Mouse (Mus musculus): ENCODE data around the gene Kcmf1. TPM values are rescaled to one million over a fixed set of nuclear protein-coding genes. Genes with fewer than 3 reads are reported as not detected.
A peak's percentile ranks its signal among the peaks of the same experiment; 100 is the strongest.

Gene Kcmf1
- polyA plus RNA-seq, 1 experiment: 175 TPM

GRCm38 (mm10) chr6:72923381-72923780 is 23.6 kb upstream of the Kcmf1 start:
- H3K27ac ChIP-seq (ENCODE audit: insufficient read depth, low read length): no peak overlapping the region
- H3K9ac ChIP-seq (ENCODE audit: low read depth, poor library complexity, severe bottlenecking): no peak overlapping the region
- H3K36me3 ChIP-seq (ENCODE audit: control insufficient read depth, insufficient read depth, low read length, poor library complexity, severe bottlenecking): no peaks in the 10 kb centered on the region
- H3K27me3 ChIP-seq (ENCODE audit: control insufficient read depth, insufficient read depth, low read length, poor library complexity, severe bottlenecking): no peaks in the 10 kb centered on the region
- TF ChIP-seq CTCF (IDR thresholded peaks at IDR 0.05; ENCODE audit: low read depth, low read length) (no peak), POLR2A (IDR thresholded peaks at IDR 0.05; ENCODE audit: insufficient read depth, low read length) (no peak), EP300 (IDR thresholded peaks at IDR 0.05; ENCODE audit: insufficient read depth, low read depth, low read length) (no peak)
- peaks cover 3% of the 10 kb centered on the region for H3K4me1 ChIP-seq (ENCODE audit: control insufficient read depth, insufficient read depth, low read length)
- no peak overlapping the region for H3K4me3 ChIP-seq (ENCODE audit: low read depth, low read length)
- peaks cover 9% of the 10 kb centered on the region for H3K9me3 ChIP-seq (replicated peaks; ENCODE audit: control insufficient read depth, insufficient read depth, low read length, poor library complexity, severe bottlenecking)

GRCm38 (mm10) chr6:72921081-72921480 is 21.3 kb upstream of the Kcmf1 start:
- Histone ChIP-seq H3K9me3 (replicated peaks; ENCODE audit: control insufficient read depth, insufficient read depth, low read length, poor library complexity, severe bottlenecking) (peaks cover 9% of the 10 kb centered on the region), H3K36me3 (ENCODE audit: control insufficient read depth, insufficient read depth, low read length, poor library complexity, severe bottlenecking) (no peaks in the 10 kb centered on the region), H3K9ac (ENCODE audit: low read depth, poor library complexity, severe bottlenecking) (no peak overlapping the region), H3K27me3 (ENCODE audit: control insufficient read depth, insufficient read depth, low read length, poor library complexity, severe bottlenecking) (no peaks in the 10 kb centered on the region), H3K4me1 (ENCODE audit: control insufficient read depth, insufficient read depth, low read length) (peaks cover 7% of the 10 kb centered on the region), H3K27ac (ENCODE audit: insufficient read depth, low read length) (no peak overlapping the region), H3K4me3 (ENCODE audit: low read depth, low read length) (no peak overlapping the region)
- no peak for TF ChIP-seq POLR2A (IDR thresholded peaks at IDR 0.05; ENCODE audit: insufficient read depth, low read length)
- no peak for TF ChIP-seq EP300 (IDR thresholded peaks at IDR 0.05; ENCODE audit: insufficient read depth, low read depth, low read length)
- TF ChIP-seq CTCF (IDR thresholded peaks at IDR 0.05; ENCODE audit: low read depth, low read length): no peak

- no peaks in the 10 kb centered on the region for H3K36me3 ChIP-seq (ENCODE audit: control insufficient read depth, insufficient read depth, low read length, poor library complexity, severe bottlenecking)
- peak overlapping the region; percentile 38; the same call in 1 of the 2 replicates for H3K27ac ChIP-seq (ENCODE audit: insufficient read depth, low read length)
- H3K4me1 ChIP-seq (ENCODE audit: control insufficient read depth, insufficient read depth, low read length): peaks cover 10% of the 10 kb centered on the region
- H3K27me3 ChIP-seq (ENCODE audit: control insufficient read depth, insufficient read depth, low read length, poor library complexity, severe bottlenecking): no peaks in the 10 kb centered on the region
- TF ChIP-seq CTCF (IDR thresholded peaks at IDR 0.05; ENCODE audit: low read depth, low read length): no peak
- 0 out of 2 replicates have a peak, but pooled peaks have one; percentile 38 for TF ChIP-seq EP300 (IDR thresholded peaks at IDR 0.05; ENCODE audit: insufficient read depth, low read depth, low read length)
- no peaks in the 10 kb centered on the region for H3K9me3 ChIP-seq (replicated peaks; ENCODE audit: control insufficient read depth, insufficient read depth, low read length, poor library complexity, severe bottlenecking)
- H3K4me3 ChIP-seq (ENCODE audit: low read depth, low read length): peak overlapping the region; percentile 4; the same call in 1 of the 2 replicates
- no peak overlapping the region for H3K9ac ChIP-seq (ENCODE audit: low read depth, poor library complexity, severe bottlenecking)
Observed at GRCm38 (mm10) chr6:72918510-72919033, 18.8 kb upstream of the Kcmf1 start.

GRCm38 (mm10) chr6:72916330-72916729 is 16.6 kb upstream of the Kcmf1 start:
- peaks cover 10% of the 10 kb centered on the region for H3K4me1 ChIP-seq (ENCODE audit: control insufficient read depth, insufficient read depth, low read length)
- no peak for TF ChIP-seq EP300 (IDR thresholded peaks at IDR 0.05; ENCODE audit: insufficient read depth, low read depth, low read length)
- no peak for TF ChIP-seq CTCF (IDR thresholded peaks at IDR 0.05; ENCODE audit: low read depth, low read length)
- no peak for TF ChIP-seq POLR2A (IDR thresholded peaks at IDR 0.05; ENCODE audit: insufficient read depth, low read length)
- H3K4me3 ChIP-seq (ENCODE audit: low read depth, low read length): no peak overlapping the region
- no peaks in the 10 kb centered on the region for H3K36me3 ChIP-seq (ENCODE audit: control insufficient read depth, insufficient read depth, low read length, poor library complexity, severe bottlenecking)
- H3K9me3 ChIP-seq (replicated peaks; ENCODE audit: control insufficient read depth, insufficient read depth, low read length, poor library complexity, severe bottlenecking): no peaks in the 10 kb centered on the region
- no peaks in the 10 kb centered on the region for H3K27me3 ChIP-seq (ENCODE audit: control insufficient read depth, insufficient read depth, low read length, poor library complexity, severe bottlenecking)
- no peak overlapping the region for H3K27ac ChIP-seq (ENCODE audit: insufficient read depth, low read length)
- no peak overlapping the region for H3K9ac ChIP-seq (ENCODE audit: low read depth, poor library complexity, severe bottlenecking)

GRCm38 (mm10) chr6:72914087-72914749 is 14.4 kb upstream of the Kcmf1 start:
- H3K9ac ChIP-seq (ENCODE audit: low read depth, poor library complexity, severe bottlenecking): no peak overlapping the region
- no peaks in the 10 kb centered on the region for H3K27me3 ChIP-seq (ENCODE audit: control insufficient read depth, insufficient read depth, low read length, poor library complexity, severe bottlenecking)
- no peaks in the 10 kb centered on the region for H3K36me3 ChIP-seq (ENCODE audit: control insufficient read depth, insufficient read depth, low read length, poor library complexity, severe bottlenecking)
- H3K4me3 ChIP-seq (ENCODE audit: low read depth, low read length): no peak overlapping the region
- TF ChIP-seq POLR2A (IDR thresholded peaks at IDR 0.05; ENCODE audit: insufficient read depth, low read length) (no peak), EP300 (IDR thresholded peaks at IDR 0.05; ENCODE audit: insufficient read depth, low read depth, low read length) (no peak), CTCF (IDR thresholded peaks at IDR 0.05; ENCODE audit: low read depth, low read length) (no peak)
- H3K9me3 ChIP-seq (replicated peaks; ENCODE audit: control insufficient read depth, insufficient read depth, low read length, poor library complexity, severe bottlenecking): no peaks in the 10 kb centered on the region
- H3K4me1 ChIP-seq (ENCODE audit: control insufficient read depth, insufficient read depth, low read length): peaks cover 10% of the 10 kb centered on the region
- H3K27ac ChIP-seq (ENCODE audit: insufficient read depth, low read length): no peak overlapping the region

- Histone ChIP-seq H3K9ac (ENCODE audit: low read depth, poor library complexity, severe bottlenecking) (no peak overlapping the region), H3K4me1 (ENCODE audit: control insufficient read depth, insufficient read depth, low read length) (peaks cover 4% of the 10 kb centered on the region), H3K27me3 (ENCODE audit: control insufficient read depth, insufficient read depth, low read length, poor library complexity, severe bottlenecking) (no peaks in the 10 kb centered on the region), H3K36me3 (ENCODE audit: control insufficient read depth, insufficient read depth, low read length, poor library complexity, severe bottlenecking) (no peaks in the 10 kb centered on the region), H3K27ac (ENCODE audit: insufficient read depth, low read length) (no peak overlapping the region), H3K9me3 (replicated peaks; ENCODE audit: control insufficient read depth, insufficient read depth, low read length, poor library complexity, severe bottlenecking) (no peaks in the 10 kb centered on the region), H3K4me3 (ENCODE audit: low read depth, low read length) (no peak overlapping the region)
- TF ChIP-seq EP300 (IDR thresholded peaks at IDR 0.05; ENCODE audit: insufficient read depth, low read depth, low read length) (no peak), POLR2A (IDR thresholded peaks at IDR 0.05; ENCODE audit: insufficient read depth, low read length) (no peak), CTCF (IDR thresholded peaks at IDR 0.05; ENCODE audit: low read depth, low read length) (no peak)
Observed at GRCm38 (mm10) chr6:72911261-72911660, 11.5 kb upstream of the Kcmf1 start.

Measured in ES-Bruce4 (cell line).